Mouse (Mus musculus) limb, embryonic 15.5 days (tissue): ENCODE results near the gene Mnd1. TPM values are rescaled to one million over a fixed set of nuclear protein-coding genes. Genes with fewer than 3 reads are reported as not detected.

Source experiments
- ATAC-seq: fragments of 200-750 bp; cut with Nextera tagmentation; 2 replicates; pipeline ENCODE4 v1.8.0; 2017; ENCODE audit warnings: low read depth, moderate TSS enrichment; ENCODE audit not compliant: insufficient number of reproducible peaks, low FRiP score, low TSS enrichment
- H3K27ac ChIP-seq: fragments of 300-500 bp; sonication (generic); 2 replicates; pipeline ENCODE4 v1.5.1; 2015; ENCODE audit warnings: moderate library complexity, mild to moderate bottlenecking, inconsistent platforms
- H3K27me3 ChIP-seq: fragments of 300-500 bp; sonication (generic); 2 replicates; pipeline ENCODE4 v1.6.1; 2015; ENCODE audit warnings: inconsistent platforms
- H3K36me3 ChIP-seq: fragments of 300-500 bp; sonication (generic); 2 replicates; pipeline ENCODE4 v1.6.1; 2015; ENCODE audit warnings: inconsistent platforms
- H3K4me1 ChIP-seq: fragments of 300-500 bp; sonication (generic); 2 replicates; pipeline ENCODE4 v1.6.1; 2015; ENCODE audit warnings: inconsistent platforms
- H3K4me2 ChIP-seq: fragments of 300-500 bp; sonication (generic); 2 replicates; pipeline ENCODE4 v1.6.1; 2015; ENCODE audit warnings: mild to moderate bottlenecking, inconsistent platforms
- H3K4me3 ChIP-seq: fragments of 300-500 bp; sonication (generic); 2 replicates; pipeline ENCODE4 v1.5.1; 2015; ENCODE audit warnings: mild to moderate bottlenecking, inconsistent platforms
- H3K9ac ChIP-seq: fragments of 300-500 bp; sonication (generic); 2 replicates; pipeline ENCODE4 v1.6.1; 2015; ENCODE audit warnings: inconsistent platforms
- H3K9me3 ChIP-seq: fragments of 300-500 bp; sonication (generic); 2 replicates; pipeline ENCODE4 v1.6.1; 2016; ENCODE audit warnings: inconsistent platforms
- WGBS: fragments of 180-500 bp; shearing (Covaris S2); methylation state at CpG from one replicate; pipeline ENCODE4 v1.1.7; 2015; 5-methylcytosine and 5-hydroxymethylcytosine counted together
- polyA plus RNA-seq: library from polyadenylated mRNA; unstranded; fragments of >200 nt; fragmentation: Nextera tagmentation; extraction: Ambion mirVana; gene quantifications from 2 replicates; pipeline ENCODE4 v1.2.1, GENCODE M21; 2015

Mnd1 gene
- polyA plus RNA-seq, 1 experiment from 2014 or later: 11.2 TPM

DNA sequence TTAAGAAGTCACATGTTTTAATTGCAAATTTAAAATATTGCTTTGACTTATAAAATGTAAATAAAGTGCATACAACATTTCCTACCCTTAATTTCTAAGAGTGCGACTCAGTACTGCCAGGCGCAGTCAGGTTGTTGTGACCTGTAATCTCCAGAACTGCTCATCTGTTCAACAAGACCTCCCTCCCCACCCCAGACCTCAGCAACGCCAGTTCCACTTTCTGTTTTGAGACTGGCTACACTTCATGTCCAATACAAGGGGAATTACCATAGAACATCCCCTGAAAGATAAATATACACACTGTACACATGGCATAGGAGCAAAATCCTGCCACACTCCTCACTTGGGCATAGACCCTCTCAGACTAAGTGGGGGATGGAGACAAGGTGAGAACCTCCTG lies 28.9 kb downstream of the Mnd1 start:
- H3K4me3 ChIP-seq: no peak overlapping the region
- WGBS: 86% methylated on average over 3 of the region's 3 CpGs
- no peaks in the 10 kb centered on the region for H3K9me3 ChIP-seq
- H3K9ac ChIP-seq: no peak overlapping the region
- no peak overlapping the region for H3K27ac ChIP-seq
- ATAC-seq: no peak
- H3K4me2 ChIP-seq: no peak overlapping the region
- H3K36me3 ChIP-seq: no peaks in the 10 kb centered on the region
- H3K4me1 ChIP-seq: peaks cover 8% of the 10 kb centered on the region
- no peaks in the 10 kb centered on the region for H3K27me3 ChIP-seq

DNA sequence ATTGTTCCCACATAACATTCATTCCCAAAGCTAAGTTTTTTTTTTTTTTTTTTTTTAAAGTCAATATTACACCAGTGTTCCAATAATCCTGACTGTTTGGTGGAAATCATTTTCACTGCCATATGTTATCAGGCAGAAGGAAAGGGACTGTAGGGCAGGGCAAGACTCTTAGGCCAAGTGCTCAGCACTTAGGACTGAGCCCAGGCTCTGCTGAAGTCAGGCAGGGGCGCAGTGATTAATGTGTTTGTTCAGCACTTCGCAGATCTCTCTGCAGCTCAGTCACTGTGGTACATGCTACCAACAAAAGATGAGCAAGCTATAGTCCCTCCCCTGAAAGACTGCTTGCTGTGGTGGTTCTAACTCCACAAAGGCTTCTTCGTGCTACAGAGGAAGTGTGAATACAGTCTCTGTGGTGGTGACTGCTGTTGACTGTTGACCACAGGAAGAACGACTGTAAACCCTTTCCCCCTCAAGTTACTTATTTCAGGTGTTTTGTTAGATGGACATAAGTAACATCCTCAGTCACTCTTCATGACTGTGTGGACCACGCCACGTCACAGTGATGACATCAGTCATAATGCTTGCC lies 29.8 kb downstream of the Mnd1 start:
- no peaks in the 10 kb centered on the region for H3K27me3 ChIP-seq
- no peaks in the 10 kb centered on the region for H3K9me3 ChIP-seq
- WGBS: 80% methylated on average over 6 of the region's 6 CpGs
- no peak overlapping the region for H3K4me2 ChIP-seq
- no peak overlapping the region for H3K9ac ChIP-seq
- no peaks in the 10 kb centered on the region for H3K36me3 ChIP-seq
- ATAC-seq: no peak
- no peak overlapping the region for H3K4me3 ChIP-seq
- H3K27ac ChIP-seq: no peak overlapping the region
- H3K4me1 ChIP-seq: peaks cover 8% of the 10 kb centered on the region

DNA sequence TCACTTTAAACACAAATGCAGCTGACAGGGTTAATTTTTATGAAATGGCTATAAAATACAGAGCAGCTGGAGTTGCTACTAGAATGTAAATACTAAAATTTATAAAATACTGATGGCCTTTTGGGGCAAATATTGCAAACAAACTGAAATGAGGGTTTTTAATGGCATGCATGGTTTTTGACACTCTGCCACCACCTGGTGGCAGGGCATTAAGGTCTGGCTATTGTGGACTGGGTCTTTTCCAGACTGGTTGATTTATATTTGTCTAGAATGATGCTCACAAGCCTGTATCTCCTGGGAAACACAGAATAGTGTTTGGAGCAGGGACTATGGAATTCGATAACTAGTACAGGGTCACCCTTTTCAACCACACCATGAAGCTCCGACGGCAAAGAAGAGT lies 32.1 kb downstream of the Mnd1 start:
- Histone ChIP-seq H3K4me2 (no peak overlapping the region), H3K27me3 (no peaks in the 10 kb centered on the region), H3K9me3 (no peaks in the 10 kb centered on the region), H3K27ac (no peak overlapping the region), H3K36me3 (no peaks in the 10 kb centered on the region), H3K9ac (no peak overlapping the region), H3K4me1 (no peaks in the 10 kb centered on the region), H3K4me3 (no peak overlapping the region)
- no peak for ATAC-seq
- 56% methylated on average over 3 of the region's 3 CpGs for WGBS

DNA sequence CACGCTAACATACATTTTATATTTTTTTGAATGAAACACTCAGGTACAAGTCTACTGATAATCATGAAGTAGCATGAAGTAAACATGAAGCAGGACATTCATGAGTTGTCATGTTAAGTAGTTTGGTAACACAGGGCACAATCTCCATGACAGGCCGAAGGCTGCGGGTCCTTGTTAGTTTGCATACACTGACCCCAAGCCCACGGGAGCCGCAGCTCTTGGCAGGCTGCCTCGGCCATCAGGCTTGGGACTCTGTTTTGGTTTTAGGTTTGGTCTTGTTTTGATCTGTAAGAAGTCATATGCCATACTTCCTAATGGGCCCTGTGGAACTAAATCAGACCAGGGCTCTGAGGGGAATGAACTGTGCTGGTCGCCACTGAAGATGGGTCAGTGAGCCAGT lies 36.9 kb downstream of the Mnd1 start:
- no peaks in the 10 kb centered on the region for H3K4me1 ChIP-seq
- no peaks in the 10 kb centered on the region for H3K9me3 ChIP-seq
- no peak overlapping the region for H3K4me2 ChIP-seq
- ATAC-seq: no peak
- no peaks in the 10 kb centered on the region for H3K36me3 ChIP-seq
- no peak overlapping the region for H3K4me3 ChIP-seq
- 78% methylated on average over 7 of the region's 7 CpGs for WGBS
- no peaks in the 10 kb centered on the region for H3K27me3 ChIP-seq
- no peak overlapping the region for H3K9ac ChIP-seq
- no peak overlapping the region for H3K27ac ChIP-seq

DNA sequence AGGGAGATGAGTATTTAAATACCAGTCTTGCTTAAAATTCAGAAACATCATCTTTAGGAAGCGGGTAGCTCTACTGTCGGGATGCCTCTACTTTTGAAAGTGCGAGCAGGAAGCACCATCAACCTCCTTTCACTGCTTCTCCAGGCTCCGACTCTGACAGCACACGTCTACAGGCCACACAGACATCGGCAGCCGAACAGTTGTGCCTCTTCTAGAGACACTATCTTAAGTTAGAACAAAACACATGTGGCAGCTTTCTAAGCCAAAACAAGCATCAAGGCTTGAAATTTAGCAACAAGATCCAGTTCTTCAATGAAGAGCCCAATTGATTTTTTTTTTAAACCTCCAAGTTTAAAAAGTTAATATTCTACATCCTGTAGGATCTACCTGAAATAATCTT lies 37.4 kb downstream of the Mnd1 start:
- no peak overlapping the region for H3K9ac ChIP-seq
- no peak overlapping the region for H3K27ac ChIP-seq
- no peaks in the 10 kb centered on the region for H3K4me1 ChIP-seq
- H3K4me3 ChIP-seq: no peak overlapping the region
- H3K27me3 ChIP-seq: no peaks in the 10 kb centered on the region
- 67% methylated on average over 7 of the region's 7 CpGs for WGBS
- H3K9me3 ChIP-seq: no peaks in the 10 kb centered on the region
- no peaks in the 10 kb centered on the region for H3K36me3 ChIP-seq
- ATAC-seq: no peak
- no peak overlapping the region for H3K4me2 ChIP-seq

DNA sequence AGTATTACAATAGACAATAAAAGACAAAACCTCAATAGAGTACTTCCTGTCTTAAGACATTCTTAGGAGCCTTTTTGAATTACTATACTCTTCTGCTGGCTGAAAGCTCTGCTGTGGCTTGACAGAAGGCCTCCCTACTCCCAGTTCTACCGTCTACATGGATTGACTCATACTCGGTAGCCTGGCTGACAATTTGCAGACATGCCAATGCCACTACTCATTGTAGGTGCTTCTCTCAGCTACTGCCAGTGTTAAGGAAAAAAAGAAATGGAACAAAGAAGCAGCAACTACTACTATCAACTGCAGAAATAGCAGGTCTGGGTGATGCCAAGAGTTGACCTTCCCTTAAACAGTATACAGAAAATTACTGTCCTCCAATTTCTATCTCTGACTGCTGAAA lies 47.0 kb downstream of the Mnd1 start:
- Histone ChIP-seq H3K4me2 (no peak overlapping the region), H3K4me1 (no peaks in the 10 kb centered on the region), H3K9ac (no peak overlapping the region), H3K36me3 (no peaks in the 10 kb centered on the region), H3K4me3 (no peak overlapping the region), H3K27me3 (no peaks in the 10 kb centered on the region), H3K27ac (no peak overlapping the region), H3K9me3 (no peaks in the 10 kb centered on the region)
- no peak for ATAC-seq
- WGBS: 80% methylated on average over 2 of the region's 2 CpGs

DNA sequence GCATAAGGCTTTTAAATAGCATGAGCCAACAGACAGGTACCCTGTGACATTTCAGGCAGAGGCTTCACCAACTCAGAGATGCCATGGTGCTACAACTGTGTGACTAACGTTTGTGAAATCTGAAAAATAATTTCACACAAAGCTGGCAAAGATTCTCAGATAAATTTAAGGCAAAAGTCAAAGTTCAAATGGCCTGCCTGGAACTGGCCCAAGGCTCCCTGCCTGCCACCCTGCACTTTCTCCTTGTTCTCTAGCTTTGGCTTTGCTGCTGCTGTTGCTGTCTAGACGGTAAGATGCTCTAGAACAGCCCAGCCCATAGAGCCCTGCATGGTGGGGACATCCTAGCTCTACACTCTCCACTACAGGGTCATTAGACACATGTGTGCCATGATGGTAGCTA lies 49.5 kb downstream of the Mnd1 start:
- no peaks in the 10 kb centered on the region for H3K9me3 ChIP-seq
- no peaks in the 10 kb centered on the region for H3K4me1 ChIP-seq
- no peak for ATAC-seq
- no peak overlapping the region for H3K27ac ChIP-seq
- 69% methylated on average over 2 of the region's 2 CpGs for WGBS
- H3K27me3 ChIP-seq: no peaks in the 10 kb centered on the region
- no peaks in the 10 kb centered on the region for H3K36me3 ChIP-seq
- no peak overlapping the region for H3K4me2 ChIP-seq
- H3K4me3 ChIP-seq: no peak overlapping the region
- no peak overlapping the region for H3K9ac ChIP-seq

DNA sequence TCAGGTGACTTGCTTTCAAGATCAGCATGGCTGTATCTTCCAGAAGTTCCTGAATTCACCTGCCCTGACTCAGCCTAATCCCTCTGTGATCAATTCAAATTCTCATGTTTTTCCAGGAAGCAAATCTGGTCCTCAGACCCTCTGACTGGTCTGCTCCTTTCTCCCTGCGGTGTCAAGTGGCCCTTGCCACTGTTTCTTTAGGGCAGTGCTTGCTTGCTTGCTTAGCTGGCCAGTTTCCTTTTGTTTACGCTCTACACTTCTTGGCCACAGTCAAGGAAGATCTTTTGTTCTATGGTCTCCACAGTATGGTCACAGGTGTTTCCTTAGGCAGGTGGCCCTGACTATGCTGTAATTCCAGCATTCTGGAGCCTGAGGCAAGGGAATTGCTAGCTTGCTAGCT lies 52.0 kb downstream of the Mnd1 start:
- 76% methylated on average over 2 of the region's 2 CpGs for WGBS
- no peaks in the 10 kb centered on the region for H3K9me3 ChIP-seq
- no peaks in the 10 kb centered on the region for H3K4me1 ChIP-seq
- no peaks in the 10 kb centered on the region for H3K27me3 ChIP-seq
- no peak overlapping the region for H3K9ac ChIP-seq
- no peak overlapping the region for H3K4me3 ChIP-seq
- H3K36me3 ChIP-seq: no peaks in the 10 kb centered on the region
- H3K27ac ChIP-seq: no peak overlapping the region
- no peak overlapping the region for H3K4me2 ChIP-seq
- ATAC-seq: no peak

DNA sequence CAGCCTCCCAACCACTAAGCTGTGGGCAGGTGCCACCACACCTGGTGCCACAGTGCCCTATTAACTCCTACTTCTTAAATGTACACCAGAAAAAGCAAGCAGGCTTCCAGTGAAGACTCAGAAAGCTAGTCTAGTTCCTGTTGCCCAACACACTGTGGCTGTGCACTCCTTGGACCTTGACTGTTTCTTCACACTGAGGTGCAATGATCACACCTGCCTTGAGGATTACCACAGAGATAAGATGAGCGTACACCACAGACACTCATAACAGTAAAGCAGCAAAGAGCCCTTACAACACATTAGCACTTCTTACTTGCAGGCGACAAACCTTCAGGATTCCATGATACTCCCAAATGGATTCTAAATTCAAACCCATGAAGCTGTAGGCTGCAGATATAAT lies 62.7 kb downstream of the Mnd1 start:
- no peak overlapping the region for H3K9ac ChIP-seq
- no peaks in the 10 kb centered on the region for H3K27me3 ChIP-seq
- no peak overlapping the region for H3K27ac ChIP-seq
- H3K4me3 ChIP-seq: no peak overlapping the region
- ATAC-seq: no peak
- H3K36me3 ChIP-seq: no peaks in the 10 kb centered on the region
- H3K4me2 ChIP-seq: no peak overlapping the region
- no peaks in the 10 kb centered on the region for H3K4me1 ChIP-seq
- no peaks in the 10 kb centered on the region for H3K9me3 ChIP-seq
- 80% methylated on average over 2 of the region's 2 CpGs for WGBS

DNA sequence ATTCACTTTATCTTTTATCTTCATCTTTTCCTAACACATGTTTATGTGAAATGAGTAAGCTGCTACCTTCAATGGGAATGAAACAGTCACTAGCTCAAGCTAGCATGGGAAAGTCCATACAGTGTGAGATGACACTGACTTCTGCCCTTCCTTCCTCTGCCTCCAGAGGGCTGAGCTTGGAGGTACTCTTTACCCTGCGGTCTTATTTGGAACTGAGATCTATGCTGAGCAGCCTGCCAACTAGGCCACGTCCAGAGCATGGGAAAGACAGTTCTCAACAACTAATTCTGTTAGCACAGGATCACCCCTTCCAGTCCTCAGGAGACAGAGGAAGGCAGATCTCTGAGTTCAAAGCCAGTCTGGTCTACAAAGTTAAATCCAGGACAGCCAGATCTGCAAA lies 64.6 kb downstream of the Mnd1 start:
- Histone ChIP-seq H3K4me2 (no peak overlapping the region), H3K4me3 (no peak overlapping the region), H3K9ac (no peak overlapping the region), H3K27me3 (no peaks in the 10 kb centered on the region), H3K36me3 (no peaks in the 10 kb centered on the region), H3K9me3 (no peaks in the 10 kb centered on the region), H3K4me1 (no peaks in the 10 kb centered on the region), H3K27ac (no peak overlapping the region)
- no peak for ATAC-seq
- 25% methylated on average over 2 of the region's 2 CpGs for WGBS

DNA sequence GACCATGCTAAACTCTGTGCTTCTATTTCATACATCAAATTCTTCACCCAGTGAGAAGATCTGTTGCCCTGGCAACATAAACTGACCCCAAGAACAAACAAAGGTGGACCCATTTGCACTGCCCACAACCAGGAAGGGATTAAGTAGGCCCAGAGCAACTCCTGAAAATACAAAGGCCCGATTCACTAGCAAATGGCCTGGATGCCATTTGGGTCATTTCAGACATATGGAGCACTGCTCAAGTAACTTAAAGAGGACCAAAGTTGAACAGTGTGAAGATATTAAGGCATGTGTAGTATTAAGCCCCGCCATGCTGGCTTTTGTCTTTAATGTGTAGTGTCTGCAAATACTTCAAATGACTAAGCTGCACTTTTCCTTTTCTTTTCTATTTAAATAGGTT lies 68.7 kb downstream of the Mnd1 start:
- ATAC-seq: no peak
- H3K36me3 ChIP-seq: no peaks in the 10 kb centered on the region

DNA sequence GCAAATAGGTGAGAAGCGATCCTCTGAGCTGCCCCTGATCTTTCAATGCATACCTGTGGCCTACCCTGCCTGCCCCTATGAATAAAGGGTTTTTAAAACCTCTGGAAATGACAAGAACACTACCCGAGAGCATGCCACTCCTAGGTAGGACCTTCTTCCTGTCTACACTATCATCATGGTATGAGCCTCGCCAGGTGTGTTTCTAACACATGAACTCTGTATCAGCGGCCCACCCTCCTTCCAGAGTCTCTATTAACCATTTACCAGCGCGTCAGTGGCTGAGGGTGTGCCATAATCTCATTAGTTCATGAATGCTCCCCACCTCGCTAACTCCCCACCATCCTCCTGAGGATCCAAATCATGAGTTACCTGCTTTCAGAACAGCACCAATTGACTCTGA lies 69.2 kb downstream of the Mnd1 start:
- no peaks in the 10 kb centered on the region for H3K4me1 ChIP-seq
- no peaks in the 10 kb centered on the region for H3K9me3 ChIP-seq
- H3K4me3 ChIP-seq: no peak overlapping the region
- ATAC-seq: no peak
- no peaks in the 10 kb centered on the region for H3K36me3 ChIP-seq
- no peak overlapping the region for H3K27ac ChIP-seq
- no peak overlapping the region for H3K9ac ChIP-seq
- no peaks in the 10 kb centered on the region for H3K27me3 ChIP-seq
- no peak overlapping the region for H3K4me2 ChIP-seq
- 86% methylated on average over 7 of the region's 7 CpGs for WGBS

More for the DNA sequence above, 68.7 kb downstream of the Mnd1 start:
- no peaks in the 10 kb centered on the region for H3K9me3 ChIP-seq
- no peaks in the 10 kb centered on the region for H3K27me3 ChIP-seq
- H3K27ac ChIP-seq: no peak overlapping the region
- no peak overlapping the region for H3K4me3 ChIP-seq
- H3K4me1 ChIP-seq: no peaks in the 10 kb centered on the region
- no peak overlapping the region for H3K4me2 ChIP-seq
- WGBS: 68% methylated on average over 2 of the region's 2 CpGs
- H3K9ac ChIP-seq: no peak overlapping the region

DNA sequence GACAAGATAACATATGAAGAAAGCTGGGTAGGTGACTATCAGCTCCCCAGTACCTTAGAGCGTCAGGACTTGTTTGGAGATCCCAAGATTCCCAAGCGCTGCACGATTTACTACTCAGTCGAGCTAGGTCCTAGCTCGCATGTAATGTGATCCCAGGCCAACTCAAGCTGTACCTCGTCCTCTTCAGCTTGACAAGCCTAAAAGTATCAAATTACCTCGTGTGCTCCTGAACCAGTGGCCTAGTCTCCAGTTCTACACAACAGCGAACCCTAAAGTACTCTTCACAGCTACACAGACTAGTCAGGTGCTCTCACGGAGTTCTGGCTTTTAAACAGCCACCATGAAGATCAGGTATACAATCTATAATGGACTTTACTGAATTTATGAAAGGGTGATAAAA lies 70.2 kb downstream of the Mnd1 start:
- no peak for ATAC-seq
- H3K27me3 ChIP-seq: no peaks in the 10 kb centered on the region
- WGBS: 23% methylated on average over 9 of the region's 9 CpGs

More for the DNA sequence above, 70.2 kb downstream of the Mnd1 start:
- Histone ChIP-seq H3K9me3 (no peaks in the 10 kb centered on the region), H3K27ac (no peak overlapping the region), H3K9ac (no peak overlapping the region), H3K4me3 (no peak overlapping the region), H3K4me1 (no peaks in the 10 kb centered on the region), H3K4me2 (no peak overlapping the region), H3K36me3 (no peaks in the 10 kb centered on the region)
